Mouse (Mus musculus) forebrain, embryonic 12.5 days (tissue): ENCODE results near the gene Prr13. TPM values are rescaled to one million over a fixed set of nuclear protein-coding genes. Genes with fewer than 3 reads are reported as not detected.
A peak's percentile ranks its signal among the peaks of the same experiment; 100 is the strongest.

Experiments
- ATAC-seq: fragments of 200-750 bp; cut with Nextera tagmentation; 2 replicates; pipeline ENCODE4 v1.8.0; 2017; ENCODE audit warnings: moderate TSS enrichment; ENCODE audit not compliant: low FRiP score
- H3K27ac ChIP-seq: fragments of 300-500 bp; sonication (generic); 2 replicates; pipeline ENCODE4 v1.5.1; 2016; ENCODE audit warnings: mild to moderate bottlenecking
- H3K27me3 ChIP-seq: fragments of 300-500 bp; sonication (generic); 2 replicates; pipeline ENCODE4 v1.6.1; 2016; ENCODE audit warnings: mild to moderate bottlenecking
- H3K36me3 ChIP-seq: fragments of 300-500 bp; sonication (generic); replicated peaks from 2 replicates; pipeline ENCODE4 v1.6.1; 2016; ENCODE audit warnings: mild to moderate bottlenecking
- H3K4me1 ChIP-seq: fragments of 300-500 bp; sonication (generic); 2 replicates; pipeline ENCODE4 v1.6.1; 2016
- H3K4me2 ChIP-seq: fragments of 300-500 bp; sonication (generic); 2 replicates; pipeline ENCODE4 v1.6.1; 2016; ENCODE audit warnings: mild to moderate bottlenecking, moderate library complexity
- H3K4me3 ChIP-seq: fragments of 300-500 bp; sonication (generic); replicated peaks from 2 replicates; pipeline ENCODE4 v1.5.1; 2016; ENCODE audit warnings: mild to moderate bottlenecking
- H3K9ac ChIP-seq: fragments of 300-500 bp; sonication (generic); 2 replicates; pipeline ENCODE4 v1.6.1; 2016; ENCODE audit warnings: mild to moderate bottlenecking
- H3K9me3 ChIP-seq: fragments of 300-500 bp; sonication (generic); 2 replicates; pipeline ENCODE4 v1.6.1; 2016
- WGBS: fragments of 180-500 bp; shearing (Covaris S2); methylation state at CpG from one replicate; pipeline ENCODE4 v1.1.7; 2016; 5-methylcytosine and 5-hydroxymethylcytosine counted together
- polyA plus RNA-seq: library from polyadenylated mRNA; unstranded; fragments of >200 nt; fragmentation: Nextera tagmentation; extraction: Ambion mirVana; gene quantifications from 2 replicates; pipeline ENCODE4 v1.2.1, GENCODE M21; 2016

Gene Prr13
- polyA plus RNA-seq, 1 experiment from 2014 or later, result 82.9 TPM

DNA sequence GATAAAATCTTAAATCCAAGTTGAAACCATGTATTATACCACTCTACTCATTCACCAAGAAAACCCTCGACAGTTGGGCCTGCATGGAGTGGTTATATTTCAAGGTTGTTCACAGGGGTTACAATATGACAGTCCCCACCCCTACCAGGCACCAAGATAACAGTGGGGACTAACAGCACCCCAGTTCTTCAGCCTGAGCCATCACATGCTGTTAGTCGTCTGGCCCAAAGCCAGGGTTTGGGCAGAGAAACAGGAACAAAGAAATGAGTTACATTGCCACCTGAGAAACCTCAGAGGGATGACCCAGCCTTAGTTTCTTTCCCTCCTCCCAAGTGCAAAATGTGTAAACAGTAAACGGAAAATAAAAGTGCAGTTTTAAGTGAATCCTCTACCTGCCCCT lies 40.5 kb downstream of the Prr13 start:
- Histone ChIP-seq H3K27ac (no peak overlapping the region), H3K27me3 (no peaks in the 10 kb centered on the region), H3K4me3 (no peak overlapping the region), H3K36me3 (peaks cover 94% of the 10 kb centered on the region), H3K4me1 (no peaks in the 10 kb centered on the region), H3K9me3 (no peaks in the 10 kb centered on the region), H3K9ac (no peak overlapping the region), H3K4me2 (no peak overlapping the region)
- 77% methylated on average over 3 of the region's 3 CpGs for WGBS
- no peak for ATAC-seq

DNA sequence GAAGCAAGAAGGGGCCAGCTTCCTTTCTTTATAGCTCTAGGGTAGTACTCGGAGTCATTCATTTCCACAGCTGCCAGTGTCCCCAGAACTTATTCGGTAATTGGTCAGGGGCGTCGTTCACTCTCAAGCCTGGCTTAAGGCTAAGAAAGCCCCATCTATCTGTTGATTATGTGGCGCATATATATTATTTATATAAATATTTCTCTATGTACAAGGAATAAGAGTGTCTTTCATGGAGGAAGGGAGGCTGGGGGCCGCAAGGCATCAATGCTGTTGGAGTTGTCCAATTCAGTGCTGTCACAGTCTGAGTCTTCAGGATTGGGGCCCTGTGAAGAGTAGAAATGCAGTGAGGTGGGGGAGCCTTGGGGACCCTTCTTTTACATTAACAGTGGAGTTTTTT lies 41.0 kb downstream of the Prr13 start:
- Histone ChIP-seq H3K4me1 (no peaks in the 10 kb centered on the region), H3K9me3 (no peaks in the 10 kb centered on the region), H3K36me3 (peaks cover 94% of the 10 kb centered on the region), H3K4me2 (no peak overlapping the region), H3K27me3 (no peaks in the 10 kb centered on the region), H3K4me3 (no peak overlapping the region), H3K27ac (no peak overlapping the region), H3K9ac (no peak overlapping the region)
- no peak for ATAC-seq
- WGBS, result 91% methylated on average over 6 of the region's 6 CpGs

DNA sequence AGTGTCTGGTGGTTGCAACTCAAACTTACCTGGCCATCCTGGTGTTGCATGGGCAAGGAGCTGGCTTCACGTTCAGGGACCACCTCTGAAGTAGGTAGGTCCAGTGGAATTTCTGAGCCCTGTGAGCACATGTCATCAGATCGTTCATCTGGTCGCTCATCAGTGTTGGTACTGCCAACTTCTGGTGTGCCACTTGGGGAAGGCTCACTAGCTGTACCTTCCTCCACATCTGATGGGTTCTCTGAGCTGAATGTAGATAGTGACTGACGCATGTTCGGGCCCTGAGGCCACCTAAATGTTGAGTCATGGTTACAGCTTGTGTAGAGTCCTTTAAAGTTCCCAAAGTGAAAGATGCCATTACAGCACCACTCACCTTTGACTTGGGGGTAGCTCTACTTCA lies 41.7 kb downstream of the Prr13 start:
- ATAC-seq, result 0 out of 2 replicates have a peak, but pooled peaks have one; percentile 10
- no peak overlapping the region for H3K4me2 ChIP-seq
- H3K4me3 ChIP-seq, result no peak overlapping the region
- H3K4me1 ChIP-seq, result no peaks in the 10 kb centered on the region
- H3K27me3 ChIP-seq, result no peaks in the 10 kb centered on the region
- no peak overlapping the region for H3K9ac ChIP-seq
- H3K27ac ChIP-seq, result no peak overlapping the region
- peaks cover 94% of the 10 kb centered on the region for H3K36me3 ChIP-seq
- 95% methylated on average over 5 of the region's 5 CpGs for WGBS
- no peaks in the 10 kb centered on the region for H3K9me3 ChIP-seq

DNA sequence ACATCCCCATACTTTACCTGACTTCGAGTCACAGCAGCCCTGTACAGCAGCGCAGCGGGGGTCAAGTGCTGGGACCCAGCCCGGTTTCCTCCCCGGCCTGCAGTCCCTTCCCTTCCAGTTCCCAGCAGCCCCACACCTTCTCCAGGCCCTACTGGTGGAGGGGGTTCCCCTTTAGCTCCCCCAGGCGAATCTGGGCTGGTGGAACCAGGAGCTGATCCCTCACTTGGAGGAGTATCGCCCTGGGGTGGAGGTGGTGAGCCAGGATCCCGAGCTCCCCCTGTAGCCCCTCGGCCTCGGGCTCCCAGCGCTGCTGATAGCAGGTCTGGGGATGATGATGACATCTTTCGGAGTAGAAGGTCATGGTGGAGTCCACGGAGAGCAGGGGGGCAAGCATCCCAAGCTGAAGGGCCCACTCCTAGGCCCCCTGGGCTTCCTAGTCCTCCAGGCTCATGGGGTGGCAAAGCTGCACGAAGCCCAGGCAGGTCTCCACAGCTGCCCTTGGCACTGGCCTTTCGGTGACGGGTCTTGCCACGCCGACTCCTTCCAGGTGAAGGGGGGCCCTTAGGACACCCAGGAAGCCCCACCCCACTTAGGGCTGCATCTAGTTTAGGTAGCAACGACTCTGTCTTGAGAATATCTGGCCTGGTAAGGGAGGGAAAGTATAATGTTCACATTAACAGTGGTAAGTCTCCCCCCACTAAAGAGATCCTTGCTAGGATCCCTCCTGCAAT lies 42.4 kb downstream of the Prr13 start:
- 90% methylated on average over 19 of the region's 19 CpGs for WGBS
- Histone ChIP-seq H3K27ac (no peak overlapping the region), H3K9me3 (no peaks in the 10 kb centered on the region), H3K4me1 (no peaks in the 10 kb centered on the region), H3K36me3 (peaks cover 90% of the 10 kb centered on the region), H3K4me3 (no peak overlapping the region), H3K9ac (no peak overlapping the region), H3K4me2 (no peak overlapping the region), H3K27me3 (no peaks in the 10 kb centered on the region)
- no peak for ATAC-seq

DNA sequence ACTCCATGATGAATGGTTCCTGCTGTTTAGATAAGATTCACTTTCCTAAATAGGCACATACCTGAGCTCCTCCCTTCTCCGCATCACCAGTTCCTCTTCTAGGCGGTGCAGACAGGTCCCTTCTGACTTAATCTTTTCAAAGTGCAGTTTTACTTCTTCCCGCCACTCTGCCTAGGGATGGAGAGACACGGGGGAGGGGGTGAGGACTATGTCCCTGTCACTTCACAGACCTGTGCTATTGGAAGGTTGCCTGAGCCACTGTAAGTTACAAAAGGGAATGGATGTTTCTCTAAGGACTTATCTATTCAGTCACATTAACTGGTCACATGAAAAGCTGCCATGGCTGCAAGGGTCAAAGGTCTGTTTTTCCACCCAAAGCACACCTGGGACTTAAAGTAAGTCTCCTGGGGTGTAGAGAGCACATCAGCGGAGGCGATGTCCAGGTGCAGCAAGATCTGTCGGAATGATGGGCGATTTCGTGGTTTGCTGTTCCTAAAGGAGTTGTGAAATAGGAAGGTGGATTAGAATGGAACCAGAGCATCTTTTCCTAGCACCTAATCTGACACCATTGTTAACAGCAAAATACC lies 43.5 kb downstream of the Prr13 start:
- no peaks in the 10 kb centered on the region for H3K4me1 ChIP-seq
- no peak overlapping the region for H3K4me2 ChIP-seq
- H3K36me3 ChIP-seq, result peaks cover 83% of the 10 kb centered on the region
- H3K4me3 ChIP-seq, result no peak overlapping the region
- H3K9ac ChIP-seq, result no peak overlapping the region
- no peaks in the 10 kb centered on the region for H3K9me3 ChIP-seq
- H3K27me3 ChIP-seq, result no peaks in the 10 kb centered on the region
- H3K27ac ChIP-seq, result no peak overlapping the region
- no peak for ATAC-seq
- WGBS, result 79% methylated on average over 9 of the region's 9 CpGs

DNA sequence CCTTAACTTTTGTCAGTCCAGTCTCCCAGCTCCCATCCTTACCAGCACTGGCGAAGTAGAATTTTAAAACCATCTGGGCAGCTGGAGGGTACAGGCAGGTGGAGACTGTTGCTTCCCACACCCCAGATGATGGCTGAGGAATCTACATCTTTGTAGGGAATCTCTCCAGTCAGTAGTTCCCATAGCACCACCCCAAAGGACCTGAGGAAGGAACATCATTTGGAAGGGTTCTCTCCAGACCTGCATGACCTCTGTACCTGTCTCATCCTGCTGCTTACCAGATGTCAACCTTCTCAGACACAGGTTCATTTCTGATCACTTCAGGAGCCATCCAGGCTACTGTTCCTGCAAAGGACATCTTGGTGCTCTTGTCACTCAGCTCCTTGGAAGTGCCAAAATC lies 44.6 kb downstream of the Prr13 start, which contains the start of gene Gm10337:
TSS of gene Gm10337 (plus strand) at position 276 of the 400 bp plus-strand sequence.
- 94% methylated on average over 1 of the region's 1 CpGs for WGBS
- Histone ChIP-seq H3K4me2 (no peak within 1 kb of the TSS), H3K27ac (no peak within 1 kb of the TSS), H3K9ac (no peak within 1 kb of the TSS), H3K36me3 (peaks cover 81% of the 10 kb centered on the region), H3K4me3 (no peak within 1 kb of the TSS), H3K4me1 (peaks cover 2% of the 10 kb centered on the region; the same call in 1 of the 2 replicates), H3K9me3 (no peaks in the 10 kb centered on the region), H3K27me3 (no peaks in the 10 kb centered on the region)
- no peak for ATAC-seq

DNA sequence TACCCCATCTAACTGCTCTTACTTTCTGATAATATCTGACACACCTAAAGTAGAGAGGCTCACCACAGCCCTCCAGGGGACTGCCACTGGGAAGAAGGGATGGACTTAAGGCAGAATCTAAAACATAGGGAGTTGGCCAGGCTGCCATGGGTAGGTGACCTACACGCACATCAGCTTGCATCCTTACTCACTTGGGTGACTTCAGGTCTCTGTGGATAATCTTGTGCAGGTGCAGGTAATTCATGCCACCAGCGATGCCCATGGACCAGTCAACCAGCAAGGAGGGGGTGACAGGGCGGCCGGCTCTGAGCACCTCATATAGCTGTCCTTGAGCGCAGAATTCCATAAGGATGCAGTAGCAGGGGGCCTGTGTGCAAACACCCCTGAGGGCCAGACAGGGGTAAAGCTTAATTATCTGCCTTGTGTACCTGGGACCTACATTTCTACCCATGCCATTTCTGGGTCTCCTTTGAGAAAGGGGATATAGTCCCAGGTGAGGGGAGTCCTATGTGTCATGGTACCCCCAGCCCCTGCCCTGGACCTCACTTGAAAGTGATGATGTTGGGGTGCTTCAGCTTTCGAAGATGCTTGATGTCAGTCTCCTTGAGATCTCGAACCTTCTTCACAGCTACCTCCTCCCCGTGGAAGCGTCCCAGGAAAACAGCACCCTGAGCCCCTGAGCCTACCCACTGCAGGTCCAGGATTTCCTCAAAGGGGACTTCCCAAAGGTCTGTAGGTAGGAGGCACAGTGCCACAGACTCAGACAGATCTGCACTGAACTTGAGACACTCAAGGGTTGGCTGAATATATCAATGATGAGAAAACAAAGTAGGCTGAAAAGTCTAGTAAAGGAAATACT lies 45.3 kb downstream of the Prr13 start:
- no peak overlapping the region for H3K4me2 ChIP-seq
- H3K27ac ChIP-seq, result no peak overlapping the region
- peaks cover 5% of the 10 kb centered on the region; the same call in 1 of the 2 replicates for H3K4me1 ChIP-seq
- H3K4me3 ChIP-seq, result no peak overlapping the region
- H3K9ac ChIP-seq, result no peak overlapping the region
- 90% methylated on average over 9 of the region's 9 CpGs for WGBS
- no peaks in the 10 kb centered on the region for H3K27me3 ChIP-seq
- ATAC-seq, result no peak
- H3K36me3 ChIP-seq, result peaks cover 78% of the 10 kb centered on the region
- H3K9me3 ChIP-seq, result no peaks in the 10 kb centered on the region

DNA sequence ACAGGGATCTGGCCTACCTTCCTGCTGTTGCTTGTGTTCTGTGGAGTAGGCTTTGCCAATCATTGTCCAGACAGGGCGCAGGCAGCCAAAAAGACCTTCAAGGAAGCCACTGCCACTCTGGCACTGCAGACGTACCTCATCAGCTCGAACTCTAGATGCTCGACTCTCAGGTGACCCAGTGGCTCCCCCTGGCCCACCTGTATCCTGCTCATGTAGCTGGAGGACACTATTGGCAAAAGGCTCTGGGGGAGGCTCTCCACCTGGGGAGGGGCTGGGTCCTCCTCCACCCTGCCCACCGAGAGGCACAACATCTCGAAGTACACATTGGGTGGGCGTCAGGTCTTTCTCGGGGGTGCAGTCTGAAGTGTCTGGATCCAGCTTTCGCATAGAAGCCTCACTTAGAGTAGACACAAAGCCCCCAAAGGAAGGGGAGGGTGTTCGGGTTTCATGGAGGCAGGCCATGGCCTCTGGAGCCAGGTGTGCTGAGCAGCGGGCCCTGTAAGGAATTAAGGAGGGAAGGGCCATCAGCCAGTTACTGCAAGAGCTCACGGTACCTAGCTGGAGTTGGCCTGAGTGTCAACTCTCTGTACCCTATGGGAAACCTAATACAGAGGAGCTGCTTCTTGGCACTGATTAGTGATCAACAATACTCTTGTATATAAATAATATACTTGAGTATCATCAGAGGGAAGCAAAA lies 46.4 kb downstream of the Prr13 start:
- WGBS, result 86% methylated on average over 12 of the region's 12 CpGs
- Histone ChIP-seq H3K4me3 (no peak overlapping the region), H3K4me1 (peaks cover 15% of the 10 kb centered on the region), H3K27ac (0 out of 2 replicates have a peak overlapping the region, but pooled peaks have one; percentile 13), H3K27me3 (no peaks in the 10 kb centered on the region), H3K4me2 (no peak overlapping the region; the same call in 1 of the 2 replicates), H3K36me3 (peaks cover 68% of the 10 kb centered on the region), H3K9ac (no peak overlapping the region), H3K9me3 (no peaks in the 10 kb centered on the region)
- ATAC-seq, result no peak

DNA sequence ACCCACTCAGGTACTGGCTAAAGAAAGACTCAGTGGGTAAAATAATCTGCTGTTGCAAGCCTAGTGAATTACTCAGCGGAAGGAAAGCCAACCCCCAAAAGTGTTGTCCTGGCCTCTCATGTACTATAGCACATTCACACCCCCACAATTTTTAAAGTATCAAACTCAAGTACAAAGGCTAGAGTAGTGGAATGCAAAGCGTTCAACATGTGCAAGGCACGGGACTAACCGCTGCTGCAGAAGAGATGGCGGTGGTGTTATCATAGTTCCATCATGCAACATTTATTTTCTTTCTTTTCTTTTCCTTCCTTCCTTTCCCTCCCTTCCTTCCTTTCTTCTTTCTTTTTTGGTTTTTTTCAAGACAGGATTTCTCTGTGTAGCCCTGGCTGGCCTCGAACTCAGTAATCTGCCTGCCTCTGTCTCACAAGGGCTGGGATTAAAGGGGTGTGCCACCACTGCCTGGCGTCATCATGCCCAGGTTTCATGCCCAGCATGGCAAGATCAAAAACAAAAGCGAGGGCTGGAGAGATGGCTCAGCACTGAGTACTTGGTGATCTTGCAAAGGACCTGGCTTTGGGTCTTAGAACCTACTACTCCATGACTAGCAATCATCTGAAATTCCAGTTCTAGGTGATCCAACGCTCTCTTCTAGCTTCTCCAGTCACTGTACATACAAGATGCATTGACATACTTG lies 47.1 kb downstream of the Prr13 start:
- ATAC-seq, result no peak
- no peak overlapping the region for H3K9ac ChIP-seq
- peaks cover 21% of the 10 kb centered on the region for H3K4me1 ChIP-seq
- H3K36me3 ChIP-seq, result peaks cover 61% of the 10 kb centered on the region
- no peaks in the 10 kb centered on the region for H3K9me3 ChIP-seq
- 94% methylated on average over 9 of the region's 9 CpGs for WGBS
- no peak overlapping the region for H3K4me2 ChIP-seq
- H3K27me3 ChIP-seq, result no peaks in the 10 kb centered on the region
- H3K4me3 ChIP-seq, result no peak overlapping the region
- no peak overlapping the region for H3K27ac ChIP-seq

DNA sequence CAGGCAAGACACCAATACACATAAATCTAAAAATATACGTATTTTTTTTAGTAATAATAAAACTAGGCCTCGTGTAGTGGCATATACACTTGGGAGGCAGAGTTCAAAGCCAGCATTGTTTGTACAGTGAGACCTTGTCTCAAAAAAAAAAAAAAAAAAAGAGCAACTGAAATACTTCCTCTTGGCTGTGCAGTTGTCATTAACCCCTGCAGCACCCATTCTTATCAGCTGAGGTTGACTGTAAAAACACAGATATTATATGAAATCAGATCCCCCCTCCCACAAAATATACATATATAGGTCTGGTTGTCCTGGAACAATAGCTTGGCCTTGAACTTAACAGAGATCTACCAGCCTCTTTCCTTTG lies 47.6 kb downstream of the Prr13 start:
- H3K27ac ChIP-seq, result no peak overlapping the region
- H3K27me3 ChIP-seq, result no peaks in the 10 kb centered on the region
- no peak for ATAC-seq
- no peak overlapping the region for H3K9ac ChIP-seq
- peaks cover 26% of the 10 kb centered on the region for H3K4me1 ChIP-seq
- peaks cover 55% of the 10 kb centered on the region for H3K36me3 ChIP-seq
- no peak overlapping the region for H3K4me3 ChIP-seq
- H3K9me3 ChIP-seq, result no peaks in the 10 kb centered on the region
- no peak overlapping the region for H3K4me2 ChIP-seq
- WGBS, result 79% methylated on average over 2 of the region's 2 CpGs

DNA sequence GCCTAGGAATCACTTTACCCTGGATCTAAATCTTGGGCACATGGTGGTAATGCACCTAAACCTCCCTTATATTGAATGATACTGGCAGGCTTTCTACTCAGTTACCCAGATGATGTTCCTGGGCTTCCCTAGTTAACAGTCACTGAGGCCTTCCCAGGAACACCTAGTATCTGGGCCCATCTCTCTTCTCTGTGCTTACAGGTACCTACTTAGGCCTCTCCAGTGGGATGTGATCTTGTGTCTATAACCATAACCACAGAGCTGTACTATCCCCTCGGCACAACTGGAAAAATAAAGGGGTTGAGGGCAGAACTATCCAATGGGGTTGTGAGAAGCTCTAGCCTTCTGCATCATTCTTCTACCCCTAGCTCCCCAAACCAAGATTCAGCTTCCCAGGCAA lies 48.0 kb downstream of the Prr13 start:
- H3K36me3 ChIP-seq, result peaks cover 51% of the 10 kb centered on the region
- no peak for ATAC-seq
- WGBS, result 96% methylated on average over 1 of the region's 1 CpGs
- no peak overlapping the region for H3K4me2 ChIP-seq
- H3K9ac ChIP-seq, result no peak overlapping the region
- no peak overlapping the region for H3K27ac ChIP-seq
- no peak overlapping the region for H3K4me3 ChIP-seq
- H3K27me3 ChIP-seq, result no peaks in the 10 kb centered on the region
- peaks cover 30% of the 10 kb centered on the region for H3K4me1 ChIP-seq
- H3K9me3 ChIP-seq, result no peaks in the 10 kb centered on the region
